Comparison of ENCODE assay signal across 22 mouse cellular contexts in genomic region chr12:51143196-51143595, GRCm38 (mm10).
DNase-seq lines count a peak whose midpoint lies in the region; ATAC-seq lines count a peak whose summit lies in the region.
"Had no signal": no experiment of that assay in that cellular context is flagged by ENCODE, and none has a peak within 500 bp of the region (broad histone marks: within the 10 kb centered on the region; RNA-seq: fewer than 3 reads in every experiment).

No protein-coding gene starts in this region.

- H3K27ac ChIP-seq in embryonic facial prominence, embryonic 14.5 days (replicated peaks; ENCODE audit: low read depth, low read length), result no peak overlapping the region
- no peak overlapping the region for H3K27ac ChIP-seq in embryonic facial prominence, embryonic 10.5 days (replicated peaks)
- H3K27ac ChIP-seq: embryonic facial prominence, embryonic 15.5 days; forebrain, embryonic 10.5 days; heart, adult 2 months; hindbrain, embryonic 10.5 days had no signal

- no peaks in the 10 kb centered on the region for H3K4me1 ChIP-seq in embryonic facial prominence, embryonic 14.5 days (ENCODE audit: control insufficient read depth, insufficient read depth, low read length)
- no peaks in the 10 kb centered on the region for H3K4me1 ChIP-seq in embryonic facial prominence, embryonic 10.5 days
- H3K4me1 ChIP-seq: embryonic facial prominence, embryonic 15.5 days; forebrain, embryonic 10.5 days; hindbrain, embryonic 10.5 days had no signal

- no peak; the same call in 1 of the 2 replicates for ATAC-seq in embryonic facial prominence, embryonic 14.5 days (ENCODE audit: low read depth)
- ATAC-seq: CD4-positive, CD25-positive, alpha-beta regulatory T cell, adult 4 months; inflammation-experienced regulatory T-cells, adult 6 months had no signal

- no peak overlapping the region for H3K4me2 ChIP-seq in embryonic facial prominence, embryonic 14.5 days (ENCODE audit: low read depth, low read length)
- H3K4me2 ChIP-seq: embryonic facial prominence, embryonic 15.5 days; liver, embryonic 11.5 days; midbrain, embryonic 11.5 days had no signal

- peak; percentile 6 for DNase-seq in embryonic facial prominence, embryonic 14.5 days (ENCODE audit: low spot score)
- DNase-seq in embryonic facial prominence, embryonic 10.5 days (ENCODE audit: low spot score), result no peak
- DNase-seq in frontal cortex, adult 2 months (ENCODE audit: extremely low spot score in 1 of 2, low spot score in 1 of 2), result peak; percentile 76 to 85
- peak; percentile 62 to 77 for DNase-seq in left cerebral cortex, adult 18-20 months (ENCODE audit: low spot score in 2 of 2)
- DNase-seq in right cerebral cortex, postnatal 10 days (ENCODE audit: low spot score in 2 of 2), result peak; percentile 35 to 55
- DNase-seq in urinary bladder, adult 18-20 months (ENCODE audit: low spot score in 2 of 2), result no peak
- DNase-seq in ovary, postnatal 36 days (ENCODE audit: low spot score), result no peak
- DNase-seq in kidney, adult 18-20 months, result no peak
- DNase-seq: adrenal gland, postnatal 36 days; cerebellum, adult 9-10 months; heart, adult 2 months; lung, adult 2 months; lung, postnatal 4 days; thymus, postnatal 4 days had no signal

- no peak overlapping the region for H3K9ac ChIP-seq in embryonic facial prominence, embryonic 14.5 days (ENCODE audit: low read depth, low read length)
- H3K9ac ChIP-seq: embryonic facial prominence, embryonic 15.5 days had no signal

- 45% methylated on average over 3 of the region's 3 CpGs for WGBS in embryonic facial prominence, embryonic 14.5 days
- WGBS in embryonic facial prominence, embryonic 10.5 days, result 48% methylated on average over 3 of the region's 3 CpGs

- no peaks in the 10 kb centered on the region for H3K9me3 ChIP-seq in embryonic facial prominence, embryonic 14.5 days (ENCODE audit: control insufficient read depth, low read length)
- no peaks in the 10 kb centered on the region for H3K9me3 ChIP-seq in embryonic facial prominence, embryonic 10.5 days
- H3K9me3 ChIP-seq: embryonic facial prominence, embryonic 15.5 days; forebrain, embryonic 10.5 days; G1E had no signal

- no peaks in the 10 kb centered on the region for H3K27me3 ChIP-seq in embryonic facial prominence, embryonic 14.5 days (replicated peaks; ENCODE audit: control insufficient read depth, insufficient read depth, low read length)
- no peaks in the 10 kb centered on the region for H3K27me3 ChIP-seq in embryonic facial prominence, embryonic 10.5 days (replicated peaks; ENCODE audit: low read depth, poor library complexity, severe bottlenecking)
- H3K27me3 ChIP-seq: embryonic facial prominence, embryonic 15.5 days had no signal

- H3K4me3 ChIP-seq in embryonic facial prominence, embryonic 14.5 days (ENCODE audit: low read depth, low read length), result no peak overlapping the region
- no peak overlapping the region for H3K4me3 ChIP-seq in embryonic facial prominence, embryonic 10.5 days
- H3K4me3 ChIP-seq: embryonic facial prominence, embryonic 15.5 days; forebrain, embryonic 10.5 days; heart, adult 2 months; hindbrain, embryonic 10.5 days had no signal

- no peaks in the 10 kb centered on the region for H3K36me3 ChIP-seq in embryonic facial prominence, embryonic 14.5 days (ENCODE audit: control insufficient read depth, insufficient read depth, low read length)
- no peaks in the 10 kb centered on the region for H3K36me3 ChIP-seq in embryonic facial prominence, embryonic 10.5 days (replicated peaks)
- H3K36me3 ChIP-seq: embryonic facial prominence, embryonic 15.5 days; forebrain, embryonic 10.5 days; G1E; hindbrain, embryonic 10.5 days had no signal

Comparison
In these comparisons a context has a peak if more than half of its experiments do, and no peak if none do; other contexts are left out.
1. DNase-seq: peak in embryonic facial prominence, embryonic 14.5 days (single experiment), frontal cortex, adult 2 months (2 of 2), left cerebral cortex, adult 18-20 months (2 of 2) and right cerebral cortex, postnatal 10 days (2 of 2); none in embryonic facial prominence, embryonic 10.5 days (single experiment), urinary bladder, adult 18-20 months (0 of 2), ovary, postnatal 36 days (single experiment) and kidney, adult 18-20 months (single experiment).